Mouse (Mus musculus) myocyte (in vitro differentiated cells): ENCODE data around the gene Kcnip2.

Experiments used
- CEBPB ChIP-seq: IDR thresholded peaks from 2 replicates; pipeline ENCODE4 v1.6.1; 2011; ENCODE audit warnings: mild to moderate bottlenecking, moderate library complexity; ENCODE audit not compliant: poor library complexity, insufficient read depth, severe bottlenecking
- E2F4 ChIP-seq: IDR thresholded peaks from one replicate; pipeline ENCODE4 v1.6.1; 2011; ENCODE audit warnings: mild to moderate bottlenecking, control low read depth, moderate library complexity; ENCODE audit not compliant: insufficient read depth
- MAX ChIP-seq: IDR thresholded peaks from one replicate; pipeline ENCODE4 v1.6.1; 2011; ENCODE audit warnings: low read depth, mild to moderate bottlenecking, control low read depth
- MYOD1 ChIP-seq, 3 experiments: IDR thresholded peaks; one replicate each; pipeline ENCODE4 v1.6.1; 2011; ENCODE audit warnings: control low read depth in 2 of 3, low read depth in 2 of 3, mild to moderate bottlenecking in 2 of 3, moderate library complexity in 1 of 3; ENCODE audit not compliant: insufficient read length in 2 of 3, control insufficient read depth in 1 of 3
- POLR2A ChIP-seq: IDR thresholded peaks from one replicate; pipeline ENCODE4 v1.6.1; 2011; ENCODE audit warnings: low read depth, mild to moderate bottlenecking, control low read depth, moderate library complexity; ENCODE audit not compliant: insufficient read length
- POLR2AphosphoS2 ChIP-seq: IDR thresholded peaks from one replicate; pipeline ENCODE4 v1.6.1; 2011; ENCODE audit warnings: low read depth, control low read depth; ENCODE audit not compliant: insufficient read length
- REST ChIP-seq: IDR thresholded peaks from one replicate; pipeline ENCODE4 v1.6.1; 2011; ENCODE audit warnings: mild to moderate bottlenecking, control low read depth, moderate library complexity; ENCODE audit not compliant: insufficient read depth, insufficient read length
- TCF12 ChIP-seq: IDR thresholded peaks from one replicate; pipeline ENCODE4 v1.6.1; 2011; ENCODE audit warnings: mild to moderate bottlenecking, control low read depth; ENCODE audit not compliant: poor library complexity, insufficient read depth, severe bottlenecking
- TCF3 ChIP-seq: IDR thresholded peaks from one replicate; pipeline ENCODE4 v1.6.1; 2011; ENCODE audit warnings: low read depth, control low read depth; ENCODE audit not compliant: insufficient read length
- USF1 ChIP-seq: IDR thresholded peaks from one replicate; pipeline ENCODE4 v1.6.1; 2011; ENCODE audit warnings: low read depth, mild to moderate bottlenecking, control low read depth, moderate library complexity

DNA sequence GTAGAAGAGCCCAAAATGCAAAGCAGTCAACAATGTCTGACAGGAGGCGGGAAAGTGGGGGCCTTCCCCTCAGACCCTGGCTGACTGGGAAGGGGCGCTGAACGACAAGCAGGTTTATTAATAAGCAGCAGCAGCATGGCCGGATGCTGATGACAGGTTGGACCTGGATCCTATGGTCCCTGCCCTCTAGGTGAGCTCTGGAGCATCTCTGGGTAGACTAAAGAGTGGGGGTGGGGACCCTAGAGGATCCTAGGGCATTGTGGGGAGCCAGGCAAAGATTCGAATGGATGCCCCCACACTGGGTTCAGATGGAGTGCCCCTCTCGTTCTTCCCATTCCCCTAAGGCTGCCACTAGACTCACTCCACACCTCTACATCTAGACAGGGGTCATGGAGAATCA, 23.5 kb downstream of the Kcnip2 start:
- TF ChIP-seq POLR2A (no peak), USF1 (no peak), MYOD1 (IDR thresholded peaks at IDR 0.05; ENCODE audit: control insufficient read depth in 1 of 3, insufficient read length in 2 of 3, low read depth in 2 of 3) (no peak), CEBPB (no peak), REST (no peak), MAX (no peak), E2F4 (no peak), POLR2AphosphoS2 (no peak), TCF3 (no peak), TCF12 (no peak)
